Mouse (Mus musculus): ENCODE measurements around the gene R3hdm2.

Gene R3hdm2

DNA sequence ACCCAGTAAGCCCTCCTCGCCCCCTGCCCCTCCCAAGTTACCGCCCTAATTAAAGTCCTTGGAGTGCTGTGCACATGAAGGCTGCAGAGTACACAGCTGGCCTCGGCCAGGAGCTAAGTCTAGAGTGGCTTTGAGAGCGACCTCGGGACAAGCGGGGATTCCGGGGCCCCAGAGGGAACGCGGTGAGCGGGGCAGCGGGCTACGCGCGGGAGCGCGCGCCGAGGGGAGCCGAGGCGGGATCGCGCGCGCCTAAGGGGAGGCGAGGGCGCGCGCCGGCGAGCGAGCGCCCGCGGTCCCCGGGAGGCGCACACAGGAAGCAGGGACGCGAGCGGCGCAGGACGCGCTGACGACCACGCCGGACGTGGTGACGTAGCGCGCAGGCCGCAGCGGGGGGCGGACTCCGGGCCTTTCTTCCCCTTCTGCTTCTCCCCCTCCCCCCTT, at the start of gene R3hdm2:
TSS of gene R3hdm2 (plus strand) at position 77 of the 441 bp plus-strand sequence.
- DNase-seq (ENCODE audit: low spot score): peak; percentile 92

DNA sequence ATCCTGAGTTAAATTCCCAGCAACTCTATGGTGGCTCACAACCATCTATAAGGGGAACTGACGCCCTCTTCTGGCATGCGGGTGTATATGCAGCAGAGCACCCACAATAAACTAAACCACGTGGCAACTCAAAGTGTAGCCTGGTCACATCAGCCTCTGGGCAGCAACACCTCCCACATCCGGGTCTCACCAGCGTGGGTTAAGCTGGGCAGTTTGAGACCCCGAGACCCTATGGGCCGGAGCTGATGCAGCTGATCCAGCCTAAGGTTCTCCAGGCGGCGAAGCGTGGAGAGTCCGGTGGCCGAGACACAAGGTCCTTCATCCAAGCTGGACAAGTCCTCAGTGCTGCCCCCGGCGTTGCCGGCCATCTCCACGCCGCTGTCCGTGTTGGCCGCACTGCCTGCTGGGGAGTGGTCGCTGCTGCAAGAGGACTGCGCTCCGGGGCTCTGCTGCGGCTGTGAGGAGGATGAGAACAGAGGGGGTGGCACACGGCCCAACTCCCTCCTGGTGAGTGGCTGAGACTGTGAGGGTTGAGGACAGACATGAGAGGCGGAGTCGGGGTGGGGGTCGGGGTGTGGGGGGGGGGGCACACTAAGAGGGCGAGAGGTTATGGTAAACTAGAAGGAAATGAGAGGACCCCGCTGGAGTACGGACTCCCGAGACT, 47.8 kb upstream of the R3hdm2 start:
- DNase-seq (ENCODE audit: low spot score): no peak

DNA sequence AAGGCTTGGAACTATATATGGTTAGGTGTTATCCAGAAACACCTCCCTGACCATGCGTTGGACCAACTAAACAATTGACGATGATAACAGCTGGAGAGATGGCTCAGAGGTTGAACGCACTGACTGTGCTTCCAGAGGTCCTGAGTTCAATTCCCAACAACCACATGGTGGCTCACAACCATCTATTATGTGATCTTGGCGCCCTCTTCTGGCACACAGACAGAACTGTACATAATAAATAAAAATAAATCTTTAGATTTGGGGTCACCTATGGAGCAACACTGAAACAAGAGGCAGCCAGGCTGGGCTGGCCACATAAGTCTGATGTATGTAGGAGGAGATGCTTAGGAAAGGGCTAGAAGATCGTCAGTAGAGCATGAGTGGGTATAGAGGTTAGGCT, 47.0 kb upstream of the R3hdm2 start:
- no peak for DNase-seq (ENCODE audit: low spot score)

DNA sequence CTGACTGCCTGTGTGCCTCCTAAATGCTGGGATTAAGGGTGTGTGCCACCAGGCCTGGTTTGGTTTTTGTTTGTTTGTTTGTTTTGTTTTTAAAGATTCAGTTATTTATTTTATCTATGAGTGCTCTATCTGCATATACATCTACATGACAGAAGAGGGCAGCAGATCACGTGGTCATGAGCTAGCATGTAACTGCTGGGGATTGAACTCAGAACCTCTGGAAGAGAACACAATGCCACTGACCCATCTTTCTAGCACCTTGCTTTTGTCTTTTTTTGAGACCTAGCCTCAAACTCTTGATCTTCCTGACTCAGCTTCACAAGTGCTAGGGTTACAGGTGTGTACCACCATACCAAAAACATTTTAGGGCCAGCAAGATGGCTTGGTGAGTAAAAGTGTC, 44.9 kb upstream of the R3hdm2 start:
- no peak for DNase-seq (ENCODE audit: low spot score)

DNA sequence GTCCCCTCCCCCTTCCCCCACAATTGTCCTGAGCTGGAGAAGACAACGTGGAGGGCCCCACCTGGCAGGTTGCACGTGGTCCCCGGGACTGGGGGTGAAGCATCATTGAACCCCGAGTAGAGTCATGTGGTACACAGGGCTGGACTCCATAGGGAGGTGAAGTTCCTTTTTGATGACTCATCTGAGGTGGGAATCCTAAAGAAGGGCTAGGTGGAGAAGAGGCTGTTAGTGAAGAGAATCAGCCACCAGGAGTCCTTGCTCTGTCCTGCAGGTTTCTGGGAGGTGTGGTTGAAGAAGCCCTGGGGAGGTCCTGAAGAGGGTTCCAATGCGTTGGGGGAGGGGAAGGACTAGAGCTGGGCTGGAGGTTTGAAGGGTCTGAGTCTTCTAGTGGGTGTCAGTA, 43.2 kb upstream of the R3hdm2 start:
- DNase-seq (ENCODE audit: low spot score): no peak

DNA sequence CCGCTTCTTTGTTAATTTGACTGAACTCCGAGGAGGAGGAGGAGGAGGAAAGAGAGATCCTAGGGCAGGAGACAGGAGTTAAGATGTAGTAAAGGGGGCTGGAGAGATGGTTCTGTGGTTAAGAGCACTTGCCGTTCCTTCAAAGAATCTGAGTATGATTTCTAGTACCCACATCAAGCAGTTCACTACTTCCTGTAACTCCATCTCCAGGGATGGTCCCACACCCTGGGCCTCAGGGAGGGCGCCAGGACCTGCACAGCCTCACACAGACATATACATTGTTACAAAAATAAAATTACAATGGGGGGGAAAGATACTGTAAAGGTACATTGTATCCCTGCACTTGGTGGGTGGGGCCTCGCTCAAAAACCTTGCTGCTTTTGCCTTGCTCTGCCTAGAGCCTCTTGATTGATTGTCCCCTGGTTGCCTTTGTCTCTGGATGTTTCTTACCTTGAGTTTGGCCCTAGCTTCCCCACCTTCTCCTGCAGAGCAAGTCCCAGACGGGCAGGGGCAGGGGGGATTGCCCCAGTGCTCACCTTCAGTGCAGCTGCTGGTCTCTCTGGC, 42.5 kb upstream of the R3hdm2 start:
- peak; percentile 53 for DNase-seq (ENCODE audit: low spot score)

DNA sequence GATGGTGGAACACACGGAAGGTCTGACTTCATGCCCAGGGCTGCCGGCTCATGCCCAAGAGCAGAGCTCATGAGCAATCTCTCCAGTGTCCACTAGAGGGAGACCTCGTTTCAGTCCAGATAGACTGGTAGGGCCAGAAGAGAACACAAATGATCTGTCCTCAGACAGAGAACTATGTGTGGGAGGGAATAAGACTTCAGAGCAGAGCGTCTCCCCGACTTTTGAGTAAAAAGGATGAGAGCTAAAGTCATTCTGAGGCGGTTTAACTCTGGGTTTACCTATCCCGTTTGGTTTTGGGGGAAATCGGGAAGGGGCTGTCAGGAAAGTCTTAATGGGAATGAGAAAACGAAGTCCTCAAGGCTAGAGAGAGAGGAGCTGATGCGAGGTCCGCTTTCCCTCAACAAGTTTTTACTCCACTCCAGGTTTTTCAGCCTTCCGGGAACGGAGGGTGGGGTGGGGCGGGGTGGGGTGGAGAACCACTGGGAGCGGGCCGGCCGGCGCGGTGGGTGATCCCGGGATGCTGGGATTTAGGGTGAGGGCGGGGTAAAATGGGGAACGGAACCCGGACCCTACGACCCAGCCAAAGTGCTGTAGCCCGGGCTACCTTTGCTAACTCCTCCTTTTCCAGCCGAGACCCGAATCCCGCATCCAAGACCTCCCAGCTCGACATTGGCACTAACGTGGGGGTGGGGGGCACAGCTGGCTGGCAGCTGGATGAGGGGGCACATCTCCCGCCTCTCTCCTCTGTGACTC, 41.0 kb upstream of the R3hdm2 start:
- DNase-seq (ENCODE audit: low spot score): peak; percentile 88

DNA sequence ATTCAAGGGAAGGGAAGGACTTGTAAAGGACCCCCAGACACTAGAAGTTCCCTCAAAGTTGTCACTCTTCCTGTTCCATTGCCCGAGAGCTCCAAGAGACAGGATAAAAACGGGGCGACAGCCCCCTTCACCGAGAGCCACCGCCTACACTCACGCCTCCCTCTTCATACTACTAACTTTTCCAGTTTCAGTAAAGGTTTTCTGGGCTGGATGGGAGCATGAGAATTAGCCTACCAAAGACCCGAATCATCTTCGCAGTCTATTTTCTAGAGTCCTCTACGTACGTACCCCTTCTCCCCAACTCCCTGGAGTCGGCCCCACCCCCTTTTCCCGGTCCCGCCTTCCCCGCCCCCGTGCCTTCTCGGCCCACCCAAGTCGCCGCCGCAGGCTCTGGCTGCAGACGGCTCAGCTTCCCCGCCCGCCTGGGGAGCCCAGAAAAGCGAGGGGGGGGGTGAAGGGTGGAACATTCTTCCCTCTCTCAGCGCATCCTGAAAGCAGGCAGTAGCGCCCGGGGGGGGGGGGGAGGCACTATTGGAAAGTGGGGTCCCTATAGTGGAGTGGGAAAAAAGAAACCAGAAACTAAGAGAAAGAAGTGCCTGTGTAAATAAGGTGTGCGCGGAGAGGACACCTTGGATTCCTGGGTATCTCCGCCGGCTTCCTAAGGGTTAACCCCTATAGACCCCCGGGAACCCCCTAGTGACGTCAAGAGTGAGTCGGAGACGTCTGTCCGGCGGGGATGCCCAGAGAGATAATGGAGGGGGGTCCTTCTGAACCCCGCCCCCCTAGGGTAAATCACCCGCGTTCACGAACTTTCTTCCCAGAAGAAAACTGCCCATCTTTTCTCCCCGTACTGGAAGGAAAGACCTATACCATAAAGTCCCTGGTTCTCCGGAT, 40.2 kb upstream of the R3hdm2 start:
- peak; percentile 88 for DNase-seq (ENCODE audit: low spot score)

DNA sequence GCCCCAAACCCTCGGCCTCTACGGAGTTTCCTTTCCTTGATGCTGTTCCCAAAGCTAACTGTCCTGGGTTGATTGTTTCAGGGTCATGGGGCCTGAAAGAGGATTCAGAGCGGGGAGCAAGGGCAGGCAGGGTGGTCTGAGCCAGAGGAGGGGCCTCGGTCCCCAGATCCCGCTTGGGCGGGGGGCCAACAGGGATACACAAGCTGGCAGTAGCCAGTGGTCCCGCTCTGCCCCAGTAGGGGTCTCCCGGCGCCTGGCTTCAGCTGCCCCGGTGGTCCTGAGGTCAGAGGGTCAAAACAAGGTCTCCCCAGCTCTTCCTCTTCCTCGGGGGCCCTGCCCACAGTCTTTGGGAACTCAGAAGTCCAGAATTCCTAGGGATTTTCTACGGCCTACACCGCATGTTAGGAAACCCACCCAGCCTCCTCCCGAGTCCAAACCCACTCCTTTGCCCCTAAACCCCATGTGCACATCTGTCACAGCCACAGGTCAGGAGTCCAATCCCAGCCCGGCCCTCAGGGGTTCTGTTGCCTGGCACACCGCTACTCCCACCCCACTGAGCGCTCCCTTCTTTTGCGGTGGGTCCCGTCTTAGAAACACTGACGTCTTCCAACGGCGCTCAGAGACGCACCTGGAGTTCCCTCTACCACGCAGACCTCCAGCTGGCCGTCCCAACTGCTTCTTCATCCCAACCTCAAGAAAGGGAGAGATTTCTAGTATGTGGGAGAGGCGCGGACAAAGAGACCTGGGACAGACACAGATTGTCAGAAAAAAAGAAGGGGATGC, 39.4 kb upstream of the R3hdm2 start:
- DNase-seq (ENCODE audit: low spot score): peak; percentile 74

DNA sequence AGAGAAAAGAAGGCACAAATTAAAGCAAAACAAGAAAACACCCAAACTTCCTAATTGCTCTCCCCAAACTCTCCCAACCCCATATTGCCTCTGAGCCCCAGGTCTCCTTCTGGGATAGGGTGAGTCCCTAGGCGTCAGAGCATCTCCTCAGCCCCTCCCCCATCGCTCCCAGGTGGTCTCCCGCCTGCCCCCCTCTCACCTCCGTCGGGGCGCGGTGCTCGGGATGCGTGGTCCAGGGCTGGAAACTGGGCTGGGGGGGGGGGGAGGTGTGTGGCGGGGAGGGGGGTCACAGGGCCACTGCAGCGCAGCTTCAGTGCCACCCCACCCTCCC, 38.8 kb upstream of the R3hdm2 start:
- DNase-seq (ENCODE audit: low spot score): peak; percentile 73

DNA sequence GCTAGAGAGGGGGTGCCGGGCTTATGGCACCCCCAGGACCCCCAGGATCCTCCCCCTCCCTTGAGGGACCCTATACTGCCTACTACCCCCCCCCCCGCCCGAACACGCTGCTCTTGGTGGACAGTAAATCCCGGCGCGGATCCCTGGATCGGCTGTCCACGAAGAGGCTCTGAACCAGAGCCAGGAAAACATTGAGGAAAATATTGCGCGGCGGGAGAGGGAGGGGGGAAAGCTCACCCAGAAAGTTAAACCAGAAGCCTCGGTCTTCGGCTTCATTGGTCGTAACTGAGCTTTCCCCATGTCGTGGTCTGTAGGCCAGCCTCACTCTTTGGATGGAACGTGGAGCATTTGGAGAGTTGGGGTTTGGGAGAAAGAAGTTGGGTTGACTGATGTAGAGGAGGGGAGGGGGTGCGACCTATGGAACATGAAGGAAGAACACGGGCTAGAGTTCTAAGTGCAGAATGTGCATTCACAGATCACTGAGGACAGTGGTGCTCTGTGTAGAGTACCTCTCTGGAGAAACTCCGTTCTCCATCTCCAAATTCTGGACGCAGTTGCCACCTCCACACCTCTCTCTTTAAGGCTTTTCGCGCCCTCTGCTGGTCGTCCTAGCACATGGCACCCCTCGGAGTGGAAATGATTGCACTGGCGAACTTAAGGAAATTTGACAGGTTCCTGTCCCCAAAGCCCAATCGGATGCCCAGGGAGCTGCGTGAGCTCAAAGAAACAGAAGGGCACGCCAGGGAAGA, 38.1 kb upstream of the R3hdm2 start, which contains the start of gene Gli1:
TSS of gene Gli1 (minus strand) at position 84 of the 749 bp plus-strand sequence.
- peak; percentile 95 for DNase-seq (ENCODE audit: low spot score)

DNA sequence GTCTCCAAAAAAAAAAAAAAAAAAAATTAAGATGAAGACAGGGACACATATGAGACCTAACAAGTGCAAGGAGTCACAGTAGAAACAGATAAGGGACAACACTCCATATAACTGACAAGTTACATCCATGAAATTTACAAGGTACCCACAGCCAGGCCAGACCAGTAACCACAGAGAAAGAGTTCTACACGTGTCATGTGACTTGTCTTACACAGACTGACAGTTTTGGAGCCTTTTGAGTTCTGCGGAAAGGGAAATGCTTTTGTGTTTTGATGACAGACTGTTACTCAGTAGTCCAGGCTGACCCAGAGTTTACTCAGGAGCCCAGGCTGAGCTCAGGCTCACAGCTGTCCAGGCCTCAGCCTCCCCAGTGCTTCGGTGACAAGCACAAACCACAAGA, 37.1 kb upstream of the R3hdm2 start:
- DNase-seq (ENCODE audit: low spot score): no peak

DNA sequence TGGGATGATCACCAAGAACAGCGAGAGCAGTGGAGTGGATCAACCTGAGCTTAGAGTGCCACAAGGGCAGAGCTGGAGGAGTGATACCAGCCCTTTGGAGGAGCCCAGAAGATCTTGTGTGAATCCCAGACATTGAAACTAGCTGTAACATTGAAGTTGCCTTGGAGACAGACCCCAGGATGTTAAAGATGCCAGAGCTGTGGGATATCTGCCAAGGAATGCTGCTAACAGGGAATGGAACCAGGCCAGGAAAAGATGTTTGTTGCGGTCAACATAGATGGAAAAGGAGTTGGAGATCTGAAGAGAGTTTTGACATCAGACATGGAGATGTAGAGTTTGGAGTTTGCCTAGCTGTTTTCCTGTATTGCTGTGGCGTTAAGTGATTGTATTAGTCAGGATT, 34.0 kb upstream of the R3hdm2 start:
- DNase-seq (ENCODE audit: low spot score): no peak

DNA sequence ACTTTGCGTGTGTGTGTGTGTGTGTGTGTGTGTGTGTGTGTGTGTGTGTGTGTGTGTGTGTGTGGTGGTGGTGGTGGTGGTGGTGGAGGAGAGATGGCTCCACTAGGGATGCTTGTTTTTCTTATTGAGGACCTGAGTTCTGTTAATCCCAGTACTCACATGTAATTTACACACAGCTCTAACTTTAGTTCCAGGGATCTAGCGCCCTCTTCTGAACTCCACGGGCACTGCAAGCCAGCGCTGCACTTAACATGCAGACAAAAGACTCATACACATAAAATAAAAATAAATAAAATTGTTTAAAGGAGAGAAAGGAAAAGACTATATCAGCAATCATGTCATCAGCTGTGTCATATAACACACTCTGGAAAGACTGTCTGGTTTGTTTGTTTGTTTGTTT, 31.2 kb upstream of the R3hdm2 start:
- DNase-seq (ENCODE audit: low spot score): peak; percentile 64

DNA sequence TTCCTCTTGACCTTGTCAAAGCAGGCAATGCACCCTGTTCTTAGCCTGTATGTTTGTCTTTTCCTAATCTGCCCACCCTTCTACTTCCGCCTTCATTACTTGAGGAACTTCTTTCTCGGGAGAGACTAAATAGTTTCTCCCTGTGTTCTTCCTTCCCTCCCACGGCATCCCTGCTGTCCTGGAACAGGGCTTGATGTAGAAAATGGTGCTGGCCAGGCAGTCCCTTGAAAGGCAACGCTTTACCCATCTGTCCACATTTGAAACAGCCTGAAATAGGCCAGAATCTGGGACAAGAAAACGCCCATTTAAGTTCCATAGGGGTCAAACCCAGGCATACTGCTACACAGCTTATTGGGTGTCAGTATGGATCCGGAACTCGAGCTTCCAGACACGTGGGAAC, 30.3 kb upstream of the R3hdm2 start:
- DNase-seq (ENCODE audit: low spot score): no peak

DNA sequence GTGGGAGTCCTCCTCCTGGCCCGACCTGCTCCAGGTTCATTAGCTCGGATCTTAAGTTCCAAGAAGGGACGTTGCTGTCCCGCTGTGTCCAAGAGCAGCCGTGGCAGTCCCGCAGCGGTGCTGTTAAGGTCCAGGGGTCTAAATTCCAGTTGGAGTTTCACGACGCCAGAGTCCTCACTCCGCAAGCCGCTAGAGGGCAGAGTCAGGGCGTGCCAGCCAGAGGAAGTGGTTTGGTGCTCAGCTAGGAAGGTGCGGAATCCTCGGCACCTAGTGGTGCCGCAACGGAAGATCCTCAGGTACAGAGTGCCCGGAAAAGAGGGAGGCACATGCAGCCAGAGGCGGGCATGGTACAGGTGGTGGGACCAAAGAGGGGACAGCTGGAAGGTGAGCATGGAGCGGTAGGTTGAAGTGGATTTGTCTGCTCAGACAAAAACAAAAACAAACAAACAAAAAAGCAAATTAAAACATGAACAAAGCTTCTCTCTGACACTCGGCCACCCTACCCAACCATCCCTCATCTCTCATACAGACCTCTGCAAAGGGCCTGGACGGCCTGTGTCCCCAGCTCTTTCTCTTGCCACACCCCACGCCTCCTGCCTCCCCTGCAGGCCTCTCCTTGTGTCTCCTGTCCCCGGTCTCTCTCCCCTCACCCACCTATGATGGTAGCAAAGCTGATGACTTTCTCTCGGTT, 29.4 kb upstream of the R3hdm2 start:
- DNase-seq (ENCODE audit: low spot score): peak; percentile 83

DNA sequence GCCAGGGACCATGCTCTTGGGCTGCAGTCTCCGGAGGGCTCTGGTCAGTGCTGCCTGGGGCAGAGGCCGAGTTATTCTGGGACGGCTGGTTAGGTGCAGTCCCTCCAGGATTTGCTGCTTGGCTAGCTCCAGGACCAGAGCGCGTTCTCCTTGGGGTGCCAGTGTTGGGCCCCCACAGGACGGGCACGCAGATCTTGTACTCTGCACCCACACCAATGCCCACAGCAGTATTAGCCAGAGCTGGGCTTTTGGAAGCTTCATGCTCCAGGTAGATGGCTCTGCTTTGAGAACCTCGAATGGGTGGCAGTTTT, 28.9 kb upstream of the R3hdm2 start:
- DNase-seq (ENCODE audit: low spot score): no peak

DNA sequence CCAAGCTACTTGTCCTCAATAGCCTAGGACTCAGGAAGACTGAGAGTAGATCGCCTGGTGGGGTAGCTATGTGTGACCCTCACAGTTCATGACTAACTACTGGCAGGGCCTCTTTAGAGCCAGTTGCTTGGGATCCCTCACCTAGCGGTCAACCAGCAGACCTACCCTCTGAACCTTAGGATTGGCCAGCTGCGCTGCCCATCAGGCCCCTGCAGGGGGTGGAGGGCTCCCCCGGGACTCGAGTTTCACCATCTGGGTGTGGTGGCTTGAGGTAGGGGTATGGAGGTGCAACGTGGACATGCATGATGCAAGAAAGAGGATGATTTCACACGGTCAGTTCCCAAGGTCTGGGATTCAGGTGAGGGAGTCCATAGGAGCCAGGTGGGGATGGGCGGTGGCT, 28.4 kb upstream of the R3hdm2 start:
- DNase-seq (ENCODE audit: low spot score): no peak

DNA sequence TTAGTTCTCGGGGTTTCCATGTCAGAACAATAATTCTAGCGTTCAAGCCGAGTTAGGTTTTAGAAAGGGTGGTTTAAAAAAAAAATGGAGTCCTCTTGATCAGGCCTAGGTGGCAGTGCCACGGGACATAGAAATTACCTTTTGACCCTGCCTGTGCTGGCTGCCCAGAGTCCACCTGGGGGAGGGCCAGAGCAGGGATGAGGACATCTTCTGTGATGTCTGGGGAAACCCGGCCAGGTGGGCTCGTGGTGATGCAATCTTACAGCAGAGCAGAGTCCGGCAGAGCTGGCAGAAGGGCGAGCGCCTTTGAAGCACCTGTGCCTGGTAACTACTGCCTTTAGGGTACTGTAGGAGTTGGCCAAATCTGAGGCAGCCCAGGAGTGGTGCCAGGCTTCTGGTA, 27.9 kb upstream of the R3hdm2 start:
- no peak for DNase-seq (ENCODE audit: low spot score)

DNA sequence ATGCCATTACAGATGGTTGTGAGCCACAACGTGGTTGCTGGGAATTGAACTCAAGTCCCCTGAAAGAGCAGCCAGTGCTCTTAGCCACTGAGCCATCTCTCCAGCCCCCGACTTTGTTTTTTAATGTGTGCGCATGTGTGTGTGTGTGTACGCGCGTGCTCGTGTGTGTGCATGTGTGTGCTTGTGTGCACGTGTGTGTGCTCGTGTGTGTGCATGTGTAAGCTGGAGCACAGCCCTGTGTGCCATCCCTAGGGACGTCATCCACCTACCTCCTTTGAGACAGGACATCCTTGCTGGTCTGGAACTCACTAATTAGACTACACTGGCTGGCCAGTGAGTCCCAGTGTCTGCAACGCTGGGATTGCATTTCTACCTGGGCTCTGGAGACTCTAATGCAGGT, 27.4 kb upstream of the R3hdm2 start:
- no peak for DNase-seq (ENCODE audit: low spot score)

All from testis, postnatal 10 days (tissue).